Mouse (Mus musculus): ENCODE measurements at regions not wholly inside any gene's neighbourhood (a gene's known extent, or its start where the extent isn't known, plus 50 kb on each side); places are given as distances from the start of the nearest gene placed in this dataset.

- ATAC-seq (replicated peaks; ENCODE audit: insufficient number of reproducible peaks, insufficient read depth, low FRiP score, low read depth): no peak
- no peaks in the 10 kb centered on the region for H3K9me3 ChIP-seq (replicated peaks)
- H3K27me3 ChIP-seq: no peaks in the 10 kb centered on the region
- no peak overlapping the region for H3K4me2 ChIP-seq
- H3K9ac ChIP-seq: no peak overlapping the region
- H3K4me1 ChIP-seq (replicated peaks): peaks cover 11% of the 10 kb centered on the region
- no peaks in the 10 kb centered on the region for H3K36me3 ChIP-seq
- no peak overlapping the region for H3K4me3 ChIP-seq
- WGBS: 45% methylated on average over 2 of the region's 2 CpGs
- H3K27ac ChIP-seq: no peak overlapping the region
These were observed 115.1 kb upstream of the Cdkn2b start for GRCm38 (mm10) chr4:89425916-89426315.

- WGBS: 39% methylated on average over 6 of the region's 6 CpGs
- H3K4me1 ChIP-seq (replicated peaks): peaks cover 2% of the 10 kb centered on the region; the same call in 1 of the 2 replicates
- H3K9ac ChIP-seq: no peak overlapping the region
- H3K4me2 ChIP-seq: no peak overlapping the region
- H3K36me3 ChIP-seq: no peaks in the 10 kb centered on the region
- H3K27me3 ChIP-seq: no peaks in the 10 kb centered on the region
- H3K9me3 ChIP-seq (replicated peaks): no peaks in the 10 kb centered on the region
- H3K4me3 ChIP-seq: no peak overlapping the region
- ATAC-seq (replicated peaks; ENCODE audit: insufficient number of reproducible peaks, insufficient read depth, low FRiP score, low read depth): no peak
- no peak overlapping the region for H3K27ac ChIP-seq
These were observed 111.0 kb upstream of the Cdkn2b start for GRCm38 (mm10) chr4:89421694-89422354.

GRCm38 (mm10) chr4:89420868-89421267 lies 110.0 kb upstream of the Cdkn2b start:
- no peak overlapping the region for H3K4me2 ChIP-seq
- no peak for ATAC-seq (replicated peaks; ENCODE audit: insufficient number of reproducible peaks, insufficient read depth, low FRiP score, low read depth)

GRCm38 (mm10) chr4:89419507-89419906 lies 108.7 kb upstream of the Cdkn2b start:
- Histone ChIP-seq H3K27ac (no peak overlapping the region), H3K4me3 (no peak overlapping the region), H3K9me3 (replicated peaks) (no peaks in the 10 kb centered on the region), H3K27me3 (no peaks in the 10 kb centered on the region), H3K36me3 (no peaks in the 10 kb centered on the region), H3K9ac (no peak overlapping the region), H3K4me2 (no peak overlapping the region), H3K4me1 (replicated peaks) (peaks cover 2% of the 10 kb centered on the region; the same call in 1 of the 2 replicates)
- WGBS: 82% methylated on average over 7 of the region's 7 CpGs
- no peak for ATAC-seq (replicated peaks; ENCODE audit: insufficient number of reproducible peaks, insufficient read depth, low FRiP score, low read depth)

More at GRCm38 (mm10) chr4:89420868-89421267, 110.0 kb upstream of the Cdkn2b start:
- H3K36me3 ChIP-seq: no peaks in the 10 kb centered on the region
- H3K27me3 ChIP-seq: no peaks in the 10 kb centered on the region
- no peaks in the 10 kb centered on the region for H3K9me3 ChIP-seq (replicated peaks)
- H3K4me1 ChIP-seq (replicated peaks): peaks cover 2% of the 10 kb centered on the region; the same call in 1 of the 2 replicates
- no peak overlapping the region for H3K27ac ChIP-seq
- WGBS: 78% methylated on average over 5 of the region's 5 CpGs
- H3K9ac ChIP-seq: no peak overlapping the region
- H3K4me3 ChIP-seq: no peak overlapping the region

- no peak for ATAC-seq (replicated peaks; ENCODE audit: insufficient number of reproducible peaks, insufficient read depth, low FRiP score, low read depth)
- H3K9ac ChIP-seq: no peak overlapping the region
- H3K27ac ChIP-seq: no peak overlapping the region
- no peaks in the 10 kb centered on the region for H3K36me3 ChIP-seq
- H3K9me3 ChIP-seq (replicated peaks): no peaks in the 10 kb centered on the region
- H3K4me3 ChIP-seq: no peak overlapping the region
- WGBS: 53% methylated on average over 2 of the region's 2 CpGs
- no peaks in the 10 kb centered on the region for H3K27me3 ChIP-seq
- no peaks in the 10 kb centered on the region for H3K4me1 ChIP-seq (replicated peaks)
- no peak overlapping the region for H3K4me2 ChIP-seq
These were observed 94.9 kb upstream of the Cdkn2b start for GRCm38 (mm10) chr4:89405624-89406167.

GRCm38 (mm10) chr4:89403151-89403550 lies 92.3 kb upstream of the Cdkn2b start:
- Histone ChIP-seq H3K9ac (no peak overlapping the region), H3K27me3 (no peaks in the 10 kb centered on the region), H3K27ac (no peak overlapping the region), H3K4me3 (no peak overlapping the region), H3K9me3 (replicated peaks) (no peaks in the 10 kb centered on the region), H3K4me1 (replicated peaks) (no peaks in the 10 kb centered on the region), H3K36me3 (no peaks in the 10 kb centered on the region), H3K4me2 (no peak overlapping the region)
- no peak for ATAC-seq (replicated peaks; ENCODE audit: insufficient number of reproducible peaks, insufficient read depth, low FRiP score, low read depth)
- 80% methylated on average over 1 of the region's 1 CpGs for WGBS

GRCm38 (mm10) chr4:89402324-89402723 lies 91.5 kb upstream of the Cdkn2b start:
- no peak overlapping the region for H3K4me3 ChIP-seq
- H3K36me3 ChIP-seq: no peaks in the 10 kb centered on the region
- 71% methylated on average over 5 of the region's 5 CpGs for WGBS
- H3K9ac ChIP-seq: no peak overlapping the region
- no peaks in the 10 kb centered on the region for H3K27me3 ChIP-seq
- H3K4me2 ChIP-seq: no peak overlapping the region
- H3K27ac ChIP-seq: no peak overlapping the region
- no peaks in the 10 kb centered on the region for H3K9me3 ChIP-seq (replicated peaks)
- no peaks in the 10 kb centered on the region for H3K4me1 ChIP-seq (replicated peaks)
- ATAC-seq (replicated peaks; ENCODE audit: insufficient number of reproducible peaks, insufficient read depth, low FRiP score, low read depth): no peak

- no peak overlapping the region for H3K4me2 ChIP-seq
- no peaks in the 10 kb centered on the region for H3K27me3 ChIP-seq
- WGBS: 65% methylated on average over 2 of the region's 2 CpGs
- no peak for ATAC-seq (replicated peaks; ENCODE audit: insufficient number of reproducible peaks, insufficient read depth, low FRiP score, low read depth)
- H3K36me3 ChIP-seq: no peaks in the 10 kb centered on the region
- no peaks in the 10 kb centered on the region for H3K4me1 ChIP-seq (replicated peaks)
- no peak overlapping the region for H3K9ac ChIP-seq
- no peak overlapping the region for H3K4me3 ChIP-seq
- no peaks in the 10 kb centered on the region for H3K9me3 ChIP-seq (replicated peaks)
- H3K27ac ChIP-seq: no peak overlapping the region
These were observed 90.9 kb upstream of the Cdkn2b start for GRCm38 (mm10) chr4:89401696-89402095.

- Histone ChIP-seq H3K4me2 (no peak overlapping the region), H3K9me3 (replicated peaks) (no peaks in the 10 kb centered on the region), H3K4me3 (no peak overlapping the region), H3K9ac (no peak overlapping the region), H3K27me3 (no peaks in the 10 kb centered on the region), H3K4me1 (replicated peaks) (no peaks in the 10 kb centered on the region), H3K27ac (no peak overlapping the region), H3K36me3 (no peaks in the 10 kb centered on the region)
- no peak for ATAC-seq (replicated peaks; ENCODE audit: insufficient number of reproducible peaks, insufficient read depth, low FRiP score, low read depth)
- WGBS: 72% methylated on average over 3 of the region's 3 CpGs
These were observed 89.5 kb upstream of the Cdkn2b start for GRCm38 (mm10) chr4:89400342-89400741.

GRCm38 (mm10) chr4:89399277-89399676 lies 88.4 kb upstream of the Cdkn2b start:
- Histone ChIP-seq H3K4me1 (replicated peaks) (no peaks in the 10 kb centered on the region), H3K4me2 (no peak overlapping the region), H3K9ac (no peak overlapping the region), H3K36me3 (no peaks in the 10 kb centered on the region), H3K27me3 (no peaks in the 10 kb centered on the region), H3K27ac (no peak overlapping the region), H3K4me3 (no peak overlapping the region), H3K9me3 (replicated peaks) (no peaks in the 10 kb centered on the region)
- ATAC-seq (replicated peaks; ENCODE audit: insufficient number of reproducible peaks, insufficient read depth, low FRiP score, low read depth): no peak
- 69% methylated on average over 2 of the region's 2 CpGs for WGBS

- Histone ChIP-seq H3K4me2 (no peak overlapping the region), H3K9ac (no peak overlapping the region), H3K27me3 (no peaks in the 10 kb centered on the region), H3K4me1 (replicated peaks) (no peaks in the 10 kb centered on the region), H3K36me3 (no peaks in the 10 kb centered on the region), H3K4me3 (no peak overlapping the region), H3K27ac (no peak overlapping the region), H3K9me3 (replicated peaks) (no peaks in the 10 kb centered on the region)
- 81% methylated on average over 2 of the region's 2 CpGs for WGBS
- ATAC-seq (replicated peaks; ENCODE audit: insufficient number of reproducible peaks, insufficient read depth, low FRiP score, low read depth): no peak
These were observed 85.2 kb upstream of the Cdkn2b start for GRCm38 (mm10) chr4:89396020-89396419.

GRCm38 (mm10) chr4:89395336-89395735 lies 84.5 kb upstream of the Cdkn2b start:
- H3K4me3 ChIP-seq: no peak overlapping the region
- H3K9me3 ChIP-seq (replicated peaks): no peaks in the 10 kb centered on the region
- no peak overlapping the region for H3K9ac ChIP-seq
- H3K36me3 ChIP-seq: no peaks in the 10 kb centered on the region
- no peak for ATAC-seq (replicated peaks; ENCODE audit: insufficient number of reproducible peaks, insufficient read depth, low FRiP score, low read depth)
- no peaks in the 10 kb centered on the region for H3K4me1 ChIP-seq (replicated peaks)
- no peak overlapping the region for H3K27ac ChIP-seq
- H3K4me2 ChIP-seq: no peak overlapping the region
- H3K27me3 ChIP-seq: no peaks in the 10 kb centered on the region
